Mouse (Mus musculus): ENCODE results near the gene Tnik.

DNA sequence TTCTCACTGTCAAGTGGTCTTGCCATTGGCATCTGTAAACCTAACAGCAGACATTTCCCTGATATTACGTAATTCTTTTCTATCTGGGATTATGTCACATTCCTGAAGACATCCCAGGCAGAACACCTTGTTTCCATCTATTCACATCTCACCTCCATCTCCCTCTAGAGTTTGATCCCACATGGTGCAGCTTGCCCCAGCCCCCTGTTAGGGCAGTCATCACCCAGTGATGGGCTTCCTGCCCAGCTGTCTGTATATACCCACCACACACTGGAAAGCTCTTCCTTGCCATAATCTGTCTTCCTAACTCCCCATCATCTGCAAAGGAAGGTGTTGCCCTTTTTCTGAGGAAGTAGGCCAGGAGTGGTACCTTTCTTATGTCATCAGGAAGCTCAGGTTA, 159.2 kb downstream of the Tnik start:
- TF ChIP-seq CTCF (IDR thresholded peaks at IDR 0.05; ENCODE audit: control insufficient read depth, insufficient read depth, insufficient read length) (no peak), MYOD1 (IDR thresholded peaks at IDR 0.05; ENCODE audit: control insufficient read depth, insufficient read length, low read depth) (no peak), CEBPB (IDR thresholded peaks at IDR 0.05; ENCODE audit: low read depth) (no peak), MYOG (IDR thresholded peaks at IDR 0.05; ENCODE audit: control insufficient read depth, extremely low read depth, insufficient read length) (no peak), MAX (IDR thresholded peaks at IDR 0.05) (no peak), USF1 (IDR thresholded peaks at IDR 0.05; ENCODE audit: low read depth) (no peak)

All from C2C12 (cell line).